Mouse (Mus musculus): ENCODE data around the gene Gm21985. TPM values are rescaled to one million over a fixed set of nuclear protein-coding genes. Genes with fewer than 3 reads are reported as not detected.

Gene Gm21985
- polyA plus RNA-seq, 1 experiment from 2014 or later = not detected

DNA sequence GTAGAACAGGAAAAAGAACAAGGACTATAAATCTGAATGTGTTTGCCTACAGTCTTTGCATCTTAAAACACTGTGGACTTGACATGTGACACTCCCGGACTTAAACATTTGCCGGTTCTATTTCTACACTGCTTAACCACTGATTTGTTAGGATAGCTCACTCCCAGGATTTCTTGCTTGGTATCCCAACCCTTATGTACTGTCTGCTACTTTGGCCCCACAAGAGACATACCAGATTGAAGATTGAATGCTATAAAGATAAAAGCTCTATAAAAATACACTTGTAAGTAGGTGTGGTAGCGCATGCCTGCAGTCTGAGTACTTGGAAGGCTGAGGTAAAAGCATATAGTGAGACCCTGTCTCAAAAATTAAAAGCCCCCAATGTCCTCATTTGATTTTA lies 23.4 kb downstream of the Gm21985 start:
- Histone ChIP-seq H3K4me3 (ENCODE audit: low read depth, low read length) (no peak overlapping the region), H3K4me2 (ENCODE audit: low read depth, low read length) (no peak overlapping the region), H3K27ac (replicated peaks; ENCODE audit: low read depth, low read length) (no peak overlapping the region), H3K9ac (ENCODE audit: low read depth, low read length) (no peak overlapping the region), H3K36me3 (ENCODE audit: control insufficient read depth, insufficient read depth, low read length) (no peaks in the 10 kb centered on the region), H3K9me3 (ENCODE audit: control insufficient read depth, low read length) (no peaks in the 10 kb centered on the region), H3K4me1 (ENCODE audit: control insufficient read depth, insufficient read depth, low read length) (no peaks in the 10 kb centered on the region; the same call in 1 of the 2 replicates), H3K27me3 (replicated peaks; ENCODE audit: control insufficient read depth, insufficient read depth, low read length) (no peaks in the 10 kb centered on the region)
- no peak for DNase-seq (ENCODE audit: low spot score)
- 83% methylated on average over 3 of the region's 3 CpGs for WGBS
- no peak for ATAC-seq (ENCODE audit: low read depth)

GRCm38 (mm10) chr2:112292823-112293222 lies 26.7 kb downstream of the Gm21985 start:
- Histone ChIP-seq H3K9ac (ENCODE audit: low read depth, low read length) (no peak overlapping the region), H3K4me2 (ENCODE audit: low read depth, low read length) (no peak overlapping the region), H3K36me3 (ENCODE audit: control insufficient read depth, insufficient read depth, low read length) (no peaks in the 10 kb centered on the region), H3K4me3 (ENCODE audit: low read depth, low read length) (no peak overlapping the region), H3K4me1 (ENCODE audit: control insufficient read depth, insufficient read depth, low read length) (no peaks in the 10 kb centered on the region), H3K27ac (replicated peaks; ENCODE audit: low read depth, low read length) (no peak overlapping the region), H3K9me3 (ENCODE audit: control insufficient read depth, low read length) (no peaks in the 10 kb centered on the region), H3K27me3 (replicated peaks; ENCODE audit: control insufficient read depth, insufficient read depth, low read length) (no peaks in the 10 kb centered on the region)
- WGBS = 83% methylated on average over 2 of the region's 2 CpGs
- no peak for ATAC-seq (ENCODE audit: low read depth)
- DNase-seq (ENCODE audit: low spot score) = no peak

DNA sequence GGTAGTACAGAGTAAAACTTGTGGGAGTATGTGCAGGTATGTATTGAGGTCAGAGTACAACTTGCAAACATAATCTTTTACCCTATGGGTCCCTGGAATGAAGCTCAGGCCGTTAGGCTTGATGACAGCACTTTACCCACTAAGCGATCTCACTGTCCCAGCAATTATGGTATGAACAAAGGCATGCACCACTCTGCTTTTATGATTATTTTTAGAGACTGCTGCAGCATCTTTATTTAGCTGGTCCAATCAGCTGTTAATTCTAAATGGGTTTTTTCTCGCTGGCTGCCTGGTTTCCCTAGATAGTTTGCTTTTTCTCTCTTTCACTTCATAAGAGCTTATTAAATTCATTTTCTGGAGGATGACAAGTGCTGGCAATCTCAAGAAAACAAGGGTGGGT lies 30.1 kb downstream of the Gm21985 start:
- 79% methylated on average over 3 of the region's 3 CpGs for WGBS
- no peaks in the 10 kb centered on the region for H3K27me3 ChIP-seq (replicated peaks; ENCODE audit: control insufficient read depth, insufficient read depth, low read length)
- no peaks in the 10 kb centered on the region for H3K36me3 ChIP-seq (ENCODE audit: control insufficient read depth, insufficient read depth, low read length)
- no peaks in the 10 kb centered on the region for H3K4me1 ChIP-seq (ENCODE audit: control insufficient read depth, insufficient read depth, low read length)
- no peak overlapping the region for H3K4me3 ChIP-seq (ENCODE audit: low read depth, low read length)
- H3K27ac ChIP-seq (replicated peaks; ENCODE audit: low read depth, low read length) = no peak overlapping the region
- ATAC-seq (ENCODE audit: low read depth) = no peak
- no peak overlapping the region for H3K4me2 ChIP-seq (ENCODE audit: low read depth, low read length)
- H3K9me3 ChIP-seq (ENCODE audit: control insufficient read depth, low read length) = no peaks in the 10 kb centered on the region
- no peak overlapping the region for H3K9ac ChIP-seq (ENCODE audit: low read depth, low read length)
- no peak for DNase-seq (ENCODE audit: low spot score)

GRCm38 (mm10) chr2:112298221-112298620 lies 32.1 kb downstream of the Gm21985 start:
- no peak overlapping the region for H3K4me3 ChIP-seq (ENCODE audit: low read depth, low read length)
- H3K4me2 ChIP-seq (ENCODE audit: low read depth, low read length) = no peak overlapping the region
- no peaks in the 10 kb centered on the region for H3K36me3 ChIP-seq (ENCODE audit: control insufficient read depth, insufficient read depth, low read length)
- ATAC-seq (ENCODE audit: low read depth) = no peak
- H3K9ac ChIP-seq (ENCODE audit: low read depth, low read length) = no peak overlapping the region
- H3K27ac ChIP-seq (replicated peaks; ENCODE audit: low read depth, low read length) = no peak overlapping the region
- H3K27me3 ChIP-seq (replicated peaks; ENCODE audit: control insufficient read depth, insufficient read depth, low read length) = no peaks in the 10 kb centered on the region
- no peak for DNase-seq (ENCODE audit: low spot score)
- WGBS = 90% methylated on average over 4 of the region's 4 CpGs
- H3K9me3 ChIP-seq (ENCODE audit: control insufficient read depth, low read length) = no peaks in the 10 kb centered on the region
- H3K4me1 ChIP-seq (ENCODE audit: control insufficient read depth, insufficient read depth, low read length) = no peaks in the 10 kb centered on the region

- DNase-seq (ENCODE audit: low spot score) = no peak
- Histone ChIP-seq H3K9ac (ENCODE audit: low read depth, low read length) (no peak overlapping the region), H3K9me3 (ENCODE audit: control insufficient read depth, low read length) (no peaks in the 10 kb centered on the region), H3K27ac (replicated peaks; ENCODE audit: low read depth, low read length) (no peak overlapping the region), H3K27me3 (replicated peaks; ENCODE audit: control insufficient read depth, insufficient read depth, low read length) (no peaks in the 10 kb centered on the region), H3K4me1 (ENCODE audit: control insufficient read depth, insufficient read depth, low read length) (no peaks in the 10 kb centered on the region), H3K4me3 (ENCODE audit: low read depth, low read length) (no peak overlapping the region), H3K4me2 (ENCODE audit: low read depth, low read length) (no peak overlapping the region), H3K36me3 (ENCODE audit: control insufficient read depth, insufficient read depth, low read length) (no peaks in the 10 kb centered on the region)
- ATAC-seq (ENCODE audit: low read depth) = no peak
- 85% methylated on average over 3 of the region's 3 CpGs for WGBS
Measured at GRCm38 (mm10) chr2:112308671-112309070, 42.6 kb downstream of the Gm21985 start.

GRCm38 (mm10) chr2:112309161-112309600 lies 43.1 kb downstream of the Gm21985 start:
- H3K9me3 ChIP-seq (ENCODE audit: control insufficient read depth, low read length) = no peaks in the 10 kb centered on the region
- DNase-seq (ENCODE audit: low spot score) = no peak
- 64% methylated on average over 10 of the region's 10 CpGs for WGBS
- no peak overlapping the region for H3K9ac ChIP-seq (ENCODE audit: low read depth, low read length)
- ATAC-seq (ENCODE audit: low read depth) = no peak
- no peaks in the 10 kb centered on the region for H3K4me1 ChIP-seq (ENCODE audit: control insufficient read depth, insufficient read depth, low read length)
- H3K4me2 ChIP-seq (ENCODE audit: low read depth, low read length) = no peak overlapping the region
- no peaks in the 10 kb centered on the region for H3K36me3 ChIP-seq (ENCODE audit: control insufficient read depth, insufficient read depth, low read length)
- H3K27ac ChIP-seq (replicated peaks; ENCODE audit: low read depth, low read length) = no peak overlapping the region
- H3K4me3 ChIP-seq (ENCODE audit: low read depth, low read length) = no peak overlapping the region
- no peaks in the 10 kb centered on the region for H3K27me3 ChIP-seq (replicated peaks; ENCODE audit: control insufficient read depth, insufficient read depth, low read length)

DNA sequence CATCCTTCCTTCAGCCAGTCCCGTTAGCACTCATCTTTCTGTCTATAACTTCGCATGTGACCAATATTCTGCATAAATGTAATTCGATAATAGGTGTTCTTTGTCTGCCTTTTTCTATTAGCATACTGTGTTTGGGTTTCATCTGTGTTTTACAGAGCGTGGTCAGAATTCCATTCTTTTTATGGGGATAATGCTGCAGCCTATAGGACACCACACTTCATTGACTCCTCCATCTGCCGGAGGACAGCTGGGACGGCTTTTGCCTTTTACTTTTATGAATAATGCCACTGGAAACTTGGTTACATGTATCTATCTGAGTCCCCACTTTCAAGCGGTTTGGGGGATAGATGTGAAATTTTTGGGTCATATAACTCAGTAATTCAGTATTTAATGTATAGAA lies 49.5 kb downstream of the Gm21985 start:
- no peaks in the 10 kb centered on the region for H3K36me3 ChIP-seq (ENCODE audit: control insufficient read depth, insufficient read depth, low read length)
- H3K9me3 ChIP-seq (ENCODE audit: control insufficient read depth, low read length) = no peaks in the 10 kb centered on the region
- H3K9ac ChIP-seq (ENCODE audit: low read depth, low read length) = no peak overlapping the region
- H3K4me1 ChIP-seq (ENCODE audit: control insufficient read depth, insufficient read depth, low read length) = no peaks in the 10 kb centered on the region
- ATAC-seq (ENCODE audit: low read depth) (no peak), DNase-seq (ENCODE audit: low spot score) (no peak)
- WGBS = 80% methylated on average over 7 of the region's 7 CpGs
- no peak overlapping the region for H3K27ac ChIP-seq (replicated peaks; ENCODE audit: low read depth, low read length)
- H3K27me3 ChIP-seq (replicated peaks; ENCODE audit: control insufficient read depth, insufficient read depth, low read length) = no peaks in the 10 kb centered on the region
- no peak overlapping the region for H3K4me2 ChIP-seq (ENCODE audit: low read depth, low read length)
- H3K4me3 ChIP-seq (ENCODE audit: low read depth, low read length) = no peak overlapping the region

GRCm38 (mm10) chr2:112318227-112318626 lies 52.1 kb downstream of the Gm21985 start:
- no peaks in the 10 kb centered on the region for H3K27me3 ChIP-seq (replicated peaks; ENCODE audit: control insufficient read depth, insufficient read depth, low read length)
- H3K36me3 ChIP-seq (ENCODE audit: control insufficient read depth, insufficient read depth, low read length) = no peaks in the 10 kb centered on the region
- no peaks in the 10 kb centered on the region for H3K9me3 ChIP-seq (ENCODE audit: control insufficient read depth, low read length)
- H3K4me3 ChIP-seq (ENCODE audit: low read depth, low read length) = no peak overlapping the region
- H3K9ac ChIP-seq (ENCODE audit: low read depth, low read length) = no peak overlapping the region
- no peak overlapping the region for H3K4me2 ChIP-seq (ENCODE audit: low read depth, low read length)
- WGBS = 85% methylated on average over 2 of the region's 2 CpGs
- H3K27ac ChIP-seq (replicated peaks; ENCODE audit: low read depth, low read length) = no peak overlapping the region
- H3K4me1 ChIP-seq (ENCODE audit: control insufficient read depth, insufficient read depth, low read length) = no peaks in the 10 kb centered on the region
- DNase-seq (ENCODE audit: low spot score) (no peak), ATAC-seq (ENCODE audit: low read depth) (no peak)

- no peak overlapping the region for H3K27ac ChIP-seq (replicated peaks; ENCODE audit: low read depth, low read length)
- no peaks in the 10 kb centered on the region for H3K4me1 ChIP-seq (ENCODE audit: control insufficient read depth, insufficient read depth, low read length)
- no peaks in the 10 kb centered on the region for H3K36me3 ChIP-seq (ENCODE audit: control insufficient read depth, insufficient read depth, low read length)
- H3K4me3 ChIP-seq (ENCODE audit: low read depth, low read length) = no peak overlapping the region
- H3K9ac ChIP-seq (ENCODE audit: low read depth, low read length) = no peak overlapping the region
- ATAC-seq (ENCODE audit: low read depth) (no peak), DNase-seq (ENCODE audit: low spot score) (peak; percentile 39)
- 75% methylated on average over 7 of the region's 7 CpGs for WGBS
- no peaks in the 10 kb centered on the region for H3K9me3 ChIP-seq (ENCODE audit: control insufficient read depth, low read length)
- H3K4me2 ChIP-seq (ENCODE audit: low read depth, low read length) = no peak overlapping the region
- H3K27me3 ChIP-seq (replicated peaks; ENCODE audit: control insufficient read depth, insufficient read depth, low read length) = no peaks in the 10 kb centered on the region
Measured at GRCm38 (mm10) chr2:112318905-112319304, 52.8 kb downstream of the Gm21985 start.
